Mouse (Mus musculus): ENCODE data around the gene Ostf1. TPM values are rescaled to one million over a fixed set of nuclear protein-coding genes. Genes with fewer than 3 reads are reported as not detected.

Ostf1 gene
- total RNA-seq (2021), result 10 to 100 TPM; 25.0 to 27.0 TPM
- long read RNA-seq, transcript Ostf1-201 (10 exons, 2,726 nt), result major isoform, 19 of 19 reads
- long read RNA-seq, partial matches to known transcripts, result 0 of 19 reads
- long read RNA-seq, other reads (novel, unspliced or antisense), result 0 of 19 reads

- DNase-seq (ENCODE audit: low spot score in 2 of 2), result peak; percentile 89 to 95
These were observed at the start of gene Ostf1, which contains the start of gene Nmrk1 for GRCm38 (mm10) chr19:18631644-18632219. Ostf1 (minus strand) TSS chr19:18631823. Nmrk1 (plus strand) TSS chr19:18631950.

GRCm38 (mm10) chr19:18673116-18673515, 41.5 kb upstream of the Ostf1 start:
- DNase-seq (ENCODE audit: low spot score in 2 of 2), result no peak

GRCm38 (mm10) chr19:18672498-18672897, 40.9 kb upstream of the Ostf1 start:
- no peak for DNase-seq (ENCODE audit: low spot score in 2 of 2)

- DNase-seq (ENCODE audit: low spot score in 2 of 2), result peak; percentile 23 to 49
These were observed 39.6 kb upstream of the Ostf1 start for GRCm38 (mm10) chr19:18671056-18671741.

GRCm38 (mm10) chr19:18670608-18671007, 39.0 kb upstream of the Ostf1 start, which contains the start of gene Carnmt1:
Carnmt1 (plus strand) TSS chr19:18670764.
- DNase-seq (ENCODE audit: low spot score in 2 of 2), result peak; percentile 97 to 98

GRCm38 (mm10) chr19:18669551-18669950, 37.9 kb upstream of the Ostf1 start:
- DNase-seq (ENCODE audit: low spot score in 2 of 2), result no peak

- DNase-seq (ENCODE audit: low spot score in 2 of 2), result no peak
These were observed 35.3 kb upstream of the Ostf1 start for GRCm38 (mm10) chr19:18666966-18667365.

- DNase-seq (ENCODE audit: low spot score in 2 of 2), result no peak
These were observed 32.3 kb upstream of the Ostf1 start for GRCm38 (mm10) chr19:18663904-18664303.

- no peak for DNase-seq (ENCODE audit: low spot score in 2 of 2)
These were observed 30.1 kb upstream of the Ostf1 start for GRCm38 (mm10) chr19:18661683-18662082.

- no peak for DNase-seq (ENCODE audit: low spot score in 2 of 2)
These were observed 28.8 kb upstream of the Ostf1 start for GRCm38 (mm10) chr19:18660466-18660865.

- no peak for DNase-seq (ENCODE audit: low spot score in 2 of 2)
These were observed 27.7 kb upstream of the Ostf1 start for GRCm38 (mm10) chr19:18659349-18659748.

GRCm38 (mm10) chr19:18658473-18658872, 26.9 kb upstream of the Ostf1 start:
- no peak for DNase-seq (ENCODE audit: low spot score in 2 of 2)

GRCm38 (mm10) chr19:18655999-18656398, 24.4 kb upstream of the Ostf1 start:
- no peak for DNase-seq (ENCODE audit: low spot score in 2 of 2)

- DNase-seq (ENCODE audit: low spot score in 2 of 2), result no peak
These were observed 23.4 kb upstream of the Ostf1 start for GRCm38 (mm10) chr19:18654984-18655383.

- DNase-seq (ENCODE audit: low spot score in 2 of 2), result no peak
These were observed 22.7 kb upstream of the Ostf1 start for GRCm38 (mm10) chr19:18654330-18654729.

GRCm38 (mm10) chr19:18653058-18653457, 21.4 kb upstream of the Ostf1 start:
- no peak for DNase-seq (ENCODE audit: low spot score in 2 of 2)

GRCm38 (mm10) chr19:18652592-18652991, 21.0 kb upstream of the Ostf1 start:
- DNase-seq (ENCODE audit: low spot score in 2 of 2), result no peak

- DNase-seq (ENCODE audit: low spot score in 2 of 2), result no peak
These were observed 18.9 kb upstream of the Ostf1 start for GRCm38 (mm10) chr19:18650473-18650872.

GRCm38 (mm10) chr19:18649955-18650354, 18.3 kb upstream of the Ostf1 start:
- DNase-seq (ENCODE audit: low spot score in 2 of 2), result no peak

GRCm38 (mm10) chr19:18648558-18648945, 16.9 kb upstream of the Ostf1 start:
- DNase-seq (ENCODE audit: low spot score in 2 of 2), result no peak

- no peak for DNase-seq (ENCODE audit: low spot score in 2 of 2)
These were observed 16.3 kb upstream of the Ostf1 start for GRCm38 (mm10) chr19:18647775-18648557.
